Mouse (Mus musculus) brain, embryonic 14.5 days (tissue): ENCODE measurements around the gene Mios.
A peak's percentile ranks its signal among the peaks of the same experiment; 100 is the strongest.

Experiments
- CTCF ChIP-seq: fragments of 200-500 bp; IDR thresholded peaks from 2 replicates; pipeline ENCODE4 v1.5.1; 2012; ENCODE audit warnings: inconsistent platforms, mild to moderate bottlenecking, moderate library complexity, borderline replicate concordance; ENCODE audit not compliant: insufficient read depth, insufficient read length; ENCODE audit errors: extremely low read depth
- POLR2A ChIP-seq: fragments of 200-500 bp; IDR thresholded peaks from 2 replicates; pipeline ENCODE4 v1.6.1; 2012; ENCODE audit warnings: mild to moderate bottlenecking, inconsistent platforms, borderline replicate concordance; ENCODE audit not compliant: poor library complexity, insufficient read depth, insufficient read length, severe bottlenecking; ENCODE audit errors: extremely low read depth

- TF ChIP-seq CTCF (peak; percentile 67; the same call in 1 of the 2 replicates), POLR2A (no peak)
These were observed 65.5 kb downstream of the Mios start for GRCm38 (mm10) chr6:8274387-8275054.
